Mouse (Mus musculus): ENCODE measurements around the gene Ripply2. TPM values are rescaled to one million over a fixed set of nuclear protein-coding genes. Genes with fewer than 3 reads are reported as not detected.

Gene Ripply2
- polyA plus RNA-seq, 1 experiment: not detected

GRCm38 (mm10) chr9:86999956-87000582, 15.3 kb upstream of the Ripply2 start:
- H3K36me3 ChIP-seq (ENCODE audit: control insufficient read depth, insufficient read depth, low read length): no peaks in the 10 kb centered on the region
- no peak overlapping the region for H3K4me3 ChIP-seq (ENCODE audit: control insufficient read depth, low read depth, low read length)
- H3K4me1 ChIP-seq (ENCODE audit: control insufficient read depth, insufficient read depth, low read length): peaks cover 5% of the 10 kb centered on the region; the same call in 1 of the 2 replicates
- no peaks in the 10 kb centered on the region for H3K27me3 ChIP-seq (ENCODE audit: control insufficient read depth, insufficient read depth, low read length)
- TF ChIP-seq CTCF (IDR thresholded peaks at IDR 0.05; ENCODE audit: control insufficient read depth, insufficient read depth, insufficient replicate concordance, low read depth, low read length) (no peak), POLR2A (IDR thresholded peaks at IDR 0.05; ENCODE audit: control insufficient read depth, low read depth, low read length) (no peak)
- no peak overlapping the region for H3K27ac ChIP-seq (ENCODE audit: control insufficient read depth, insufficient read depth, low read depth, low read length)

- H3K27ac ChIP-seq (ENCODE audit: control insufficient read depth, insufficient read depth, low read depth, low read length): no peak overlapping the region
- no peaks in the 10 kb centered on the region for H3K36me3 ChIP-seq (ENCODE audit: control insufficient read depth, insufficient read depth, low read length)
- H3K4me3 ChIP-seq (ENCODE audit: control insufficient read depth, low read depth, low read length): no peak overlapping the region
- no peak for TF ChIP-seq POLR2A (IDR thresholded peaks at IDR 0.05; ENCODE audit: control insufficient read depth, low read depth, low read length)
- TF ChIP-seq CTCF (IDR thresholded peaks at IDR 0.05; ENCODE audit: control insufficient read depth, insufficient read depth, insufficient replicate concordance, low read depth, low read length): no peak
- H3K4me1 ChIP-seq (ENCODE audit: control insufficient read depth, insufficient read depth, low read length): no peaks in the 10 kb centered on the region
- no peaks in the 10 kb centered on the region for H3K27me3 ChIP-seq (ENCODE audit: control insufficient read depth, insufficient read depth, low read length)
These were observed 10.5 kb upstream of the Ripply2 start for GRCm38 (mm10) chr9:87004701-87005434.

GRCm38 (mm10) chr9:87005435-87005779, 9.9 kb upstream of the Ripply2 start:
- H3K4me1 ChIP-seq (ENCODE audit: control insufficient read depth, insufficient read depth, low read length): no peaks in the 10 kb centered on the region
- TF ChIP-seq POLR2A (IDR thresholded peaks at IDR 0.05; ENCODE audit: control insufficient read depth, low read depth, low read length): no peak
- no peak for TF ChIP-seq CTCF (IDR thresholded peaks at IDR 0.05; ENCODE audit: control insufficient read depth, insufficient read depth, insufficient replicate concordance, low read depth, low read length)
- H3K27ac ChIP-seq (ENCODE audit: control insufficient read depth, insufficient read depth, low read depth, low read length): no peak overlapping the region
- H3K36me3 ChIP-seq (ENCODE audit: control insufficient read depth, insufficient read depth, low read length): no peaks in the 10 kb centered on the region
- no peak overlapping the region for H3K4me3 ChIP-seq (ENCODE audit: control insufficient read depth, low read depth, low read length)
- H3K27me3 ChIP-seq (ENCODE audit: control insufficient read depth, insufficient read depth, low read length): no peaks in the 10 kb centered on the region

GRCm38 (mm10) chr9:87008507-87008906, 6.8 kb upstream of the Ripply2 start:
- H3K4me3 ChIP-seq (ENCODE audit: control insufficient read depth, low read depth, low read length): no peak overlapping the region
- TF ChIP-seq POLR2A (IDR thresholded peaks at IDR 0.05; ENCODE audit: control insufficient read depth, low read depth, low read length): no peak
- no peak for TF ChIP-seq CTCF (IDR thresholded peaks at IDR 0.05; ENCODE audit: control insufficient read depth, insufficient read depth, insufficient replicate concordance, low read depth, low read length)
- no peaks in the 10 kb centered on the region for H3K36me3 ChIP-seq (ENCODE audit: control insufficient read depth, insufficient read depth, low read length)
- H3K27ac ChIP-seq (ENCODE audit: control insufficient read depth, insufficient read depth, low read depth, low read length): no peak overlapping the region
- no peaks in the 10 kb centered on the region for H3K4me1 ChIP-seq (ENCODE audit: control insufficient read depth, insufficient read depth, low read length)
- no peaks in the 10 kb centered on the region for H3K27me3 ChIP-seq (ENCODE audit: control insufficient read depth, insufficient read depth, low read length)

- H3K27ac ChIP-seq (ENCODE audit: control insufficient read depth, insufficient read depth, low read depth, low read length): no peak overlapping the region
- H3K4me3 ChIP-seq (ENCODE audit: control insufficient read depth, low read depth, low read length): no peak overlapping the region
- no peak for TF ChIP-seq POLR2A (IDR thresholded peaks at IDR 0.05; ENCODE audit: control insufficient read depth, low read depth, low read length)
- no peaks in the 10 kb centered on the region for H3K4me1 ChIP-seq (ENCODE audit: control insufficient read depth, insufficient read depth, low read length)
- no peaks in the 10 kb centered on the region for H3K27me3 ChIP-seq (ENCODE audit: control insufficient read depth, insufficient read depth, low read length)
- H3K36me3 ChIP-seq (ENCODE audit: control insufficient read depth, insufficient read depth, low read length): no peaks in the 10 kb centered on the region
These were observed 6.4 kb upstream of the Ripply2 start for GRCm38 (mm10) chr9:87008919-87009318.

- peaks cover 8% of the 10 kb centered on the region for H3K4me1 ChIP-seq (ENCODE audit: control insufficient read depth, insufficient read depth, low read length)
- no peak for TF ChIP-seq POLR2A (IDR thresholded peaks at IDR 0.05; ENCODE audit: control insufficient read depth, low read depth, low read length)
- no peak for TF ChIP-seq CTCF (IDR thresholded peaks at IDR 0.05; ENCODE audit: control insufficient read depth, insufficient read depth, insufficient replicate concordance, low read depth, low read length)
- no peak overlapping the region for H3K27ac ChIP-seq (ENCODE audit: control insufficient read depth, insufficient read depth, low read depth, low read length)
- peak overlapping the region; percentile 80 for H3K4me3 ChIP-seq (ENCODE audit: control insufficient read depth, low read depth, low read length)
- H3K36me3 ChIP-seq (ENCODE audit: control insufficient read depth, insufficient read depth, low read length): no peaks in the 10 kb centered on the region
- H3K27me3 ChIP-seq (ENCODE audit: control insufficient read depth, insufficient read depth, low read length): no peaks in the 10 kb centered on the region
These were observed 579 bp downstream of the Ripply2 start for GRCm38 (mm10) chr9:87015938-87016294.

- Histone ChIP-seq H3K27me3 (ENCODE audit: control insufficient read depth, insufficient read depth, low read length) (no peaks in the 10 kb centered on the region), H3K27ac (ENCODE audit: control insufficient read depth, insufficient read depth, low read depth, low read length) (peak within 1 kb of the TSS; percentile 80), H3K4me1 (ENCODE audit: control insufficient read depth, insufficient read depth, low read length) (no peaks in the 10 kb centered on the region; the same call in 1 of the 2 replicates), H3K4me3 (ENCODE audit: control insufficient read depth, low read depth, low read length) (peak within 1 kb of the TSS; percentile 94), H3K36me3 (ENCODE audit: control insufficient read depth, insufficient read depth, low read length) (no peaks in the 10 kb centered on the region)
- TF ChIP-seq CTCF (IDR thresholded peaks at IDR 0.05; ENCODE audit: control insufficient read depth, insufficient read depth, insufficient replicate concordance, low read depth, low read length) (no peak), POLR2A (IDR thresholded peaks at IDR 0.05; ENCODE audit: control insufficient read depth, low read depth, low read length) (peak; percentile 73; the same call in 1 of the 2 replicates)
These were observed 6.6 kb downstream of the Ripply2 start, which contains the start of gene Cyb5r4 for GRCm38 (mm10) chr9:87021778-87022523. Gene Cyb5r4 (plus strand): TSS chr9:87022014.

All from testis, adult 2 months (tissue).